Mouse (Mus musculus) cerebellum, adult 2 months (tissue): ENCODE data around the gene Myo18a.

ENCODE experiments used
- CTCF ChIP-seq: fragments of 200-500 bp; IDR thresholded peaks from 2 replicates; pipeline ENCODE4 v1.5.1; 2011; ENCODE audit warnings: low read depth, mild to moderate bottlenecking, control low read depth, low read length, moderate library complexity, borderline replicate concordance; ENCODE audit not compliant: insufficient read depth
- POLR2A ChIP-seq: fragments of 200-500 bp; IDR thresholded peaks from 2 replicates; pipeline ENCODE4 v1.6.1; 2011; ENCODE audit warnings: low read length, control low read depth, borderline replicate concordance; ENCODE audit not compliant: insufficient read depth

DNA sequence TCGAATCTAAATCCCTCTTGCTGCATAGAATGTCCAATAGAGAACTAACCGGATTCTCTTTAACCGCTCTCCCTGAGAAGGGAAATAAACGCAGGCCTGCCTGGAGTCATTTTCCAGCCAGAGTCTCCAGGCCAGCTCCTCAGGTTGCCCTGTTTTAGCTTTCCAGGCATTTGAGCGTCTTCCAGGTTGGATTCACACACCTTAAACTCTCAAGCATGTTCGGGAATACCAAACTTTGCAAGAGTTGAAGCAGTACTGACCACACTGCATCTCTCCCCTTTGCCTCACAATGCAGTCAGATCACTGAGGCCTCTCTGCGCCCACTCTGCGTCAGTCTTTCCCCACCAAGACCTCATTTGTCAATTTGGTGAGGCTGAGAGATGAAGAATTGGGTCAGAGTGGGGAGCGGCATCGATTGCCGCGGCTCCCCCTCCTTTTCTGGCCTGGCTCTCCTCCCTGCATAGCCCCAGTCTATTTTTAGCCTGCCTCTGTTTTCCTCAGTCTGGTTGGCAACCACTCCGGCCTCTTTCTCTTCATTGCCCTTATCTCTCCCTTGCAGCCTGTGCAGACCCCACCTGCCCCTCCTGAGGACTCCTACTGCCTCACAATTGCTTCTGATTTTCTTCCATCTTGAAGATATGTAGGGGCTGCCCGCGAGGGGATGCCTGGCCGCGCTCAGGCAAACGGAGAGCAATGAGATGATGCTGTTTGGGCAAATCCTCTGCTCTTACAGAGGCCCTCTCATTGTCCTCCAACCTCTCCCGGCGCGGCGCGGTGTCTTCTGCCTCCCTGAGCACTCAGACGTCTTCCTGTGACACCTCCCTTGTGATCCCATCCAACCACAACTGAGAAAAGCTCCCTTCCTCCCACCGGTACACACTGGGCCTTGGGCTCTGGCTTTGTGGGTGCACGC, 113.1 kb downstream of the Myo18a start:
- TF ChIP-seq CTCF (no peak), POLR2A (no peak)
